Mouse (Mus musculus) embryonic fibroblast, embryonic 13.5 days (primary cell): ENCODE measurements around the gene Clcn2. TPM values are rescaled to one million over a fixed set of nuclear protein-coding genes. Genes with fewer than 3 reads are reported as not detected.

ENCODE experiments used
- H3K27ac ChIP-seq: 2 replicates; pipeline ENCODE4 v1.5.1; 2012; ENCODE audit warnings: low read length, control low read depth, inconsistent platforms; ENCODE audit not compliant: insufficient read depth
- H3K4me1 ChIP-seq: 2 replicates; pipeline ENCODE4 v1.6.1; 2011; ENCODE audit warnings: low read length; ENCODE audit not compliant: control insufficient read depth, insufficient read depth
- H3K4me3 ChIP-seq: 2 replicates; pipeline ENCODE4 v1.5.1; 2011; ENCODE audit warnings: mild to moderate bottlenecking, control low read depth, low read length; ENCODE audit not compliant: insufficient read depth
- CTCF ChIP-seq: IDR thresholded peaks from 2 replicates; pipeline ENCODE4 v1.5.1; 2011; ENCODE audit warnings: mild to moderate bottlenecking, control low read depth, low read length, moderate library complexity, borderline replicate concordance; ENCODE audit not compliant: insufficient read depth
- POLR2A ChIP-seq: IDR thresholded peaks from 2 replicates; pipeline ENCODE4 v1.6.1; 2011; ENCODE audit warnings: low read depth, mild to moderate bottlenecking, control low read depth, low read length, moderate library complexity
- polyA plus RNA-seq: library from polyadenylated mRNA; stranded (reverse); fragments of >200 nt; gene quantifications from 2 replicates; pipeline ENCODE4 v1.2.4, GENCODE M21; 2011; ENCODE audit warnings: low read depth; ENCODE audit not compliant: missing spikeins, insufficient read length

Gene Clcn2
- polyA plus RNA-seq, 1 experiment = 7.0 TPM

DNA sequence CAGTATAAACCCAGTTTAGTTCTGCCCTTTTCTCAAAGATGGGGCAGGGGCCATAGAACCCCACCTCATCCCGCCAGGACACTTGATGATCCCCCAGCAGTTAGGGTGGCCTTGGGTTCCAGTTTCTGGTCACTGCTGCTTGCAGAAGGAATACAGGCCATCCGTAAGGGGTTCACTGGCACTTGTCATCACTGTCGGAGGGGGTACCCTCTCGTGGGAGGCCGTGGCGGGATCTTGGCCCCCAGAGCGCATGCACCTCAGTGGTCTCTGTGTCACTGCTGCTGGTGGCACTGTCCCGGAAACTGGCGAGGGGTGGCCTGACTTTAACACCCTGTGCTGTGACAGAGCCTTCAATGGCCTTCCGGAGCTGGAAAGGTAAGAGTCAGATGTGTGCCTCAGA lies 14.5 kb downstream of the Clcn2 start:
- Histone ChIP-seq H3K4me3 (no peak overlapping the region), H3K4me1 (peaks cover 4% of the 10 kb centered on the region; the same call in 1 of the 2 replicates), H3K27ac (no peak overlapping the region)
- TF ChIP-seq POLR2A = no peak
- no peak for TF ChIP-seq CTCF

DNA sequence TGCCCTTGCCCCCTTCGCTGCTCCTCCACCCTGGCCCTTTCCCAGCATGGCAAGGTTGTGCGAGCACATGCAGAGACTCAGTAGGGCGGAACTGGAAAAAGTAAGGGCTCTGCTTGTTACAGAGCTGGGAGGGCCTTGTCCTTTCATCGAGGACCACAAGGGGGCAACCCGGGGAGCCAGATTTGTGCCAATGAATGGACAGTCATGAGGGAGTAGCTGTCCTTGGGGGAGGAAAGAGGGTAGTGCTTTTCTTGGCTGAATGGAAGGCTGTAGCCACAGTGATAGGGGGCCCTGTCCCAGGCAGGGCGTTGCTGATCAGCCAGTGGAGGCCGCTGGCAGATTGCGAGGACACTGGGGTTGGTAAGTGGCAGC lies 15.0 kb downstream of the Clcn2 start:
- no peak for TF ChIP-seq CTCF
- no peak for TF ChIP-seq POLR2A
- Histone ChIP-seq H3K4me1 (peaks cover 4% of the 10 kb centered on the region; the same call in 1 of the 2 replicates), H3K4me3 (no peak overlapping the region), H3K27ac (no peak overlapping the region)

DNA sequence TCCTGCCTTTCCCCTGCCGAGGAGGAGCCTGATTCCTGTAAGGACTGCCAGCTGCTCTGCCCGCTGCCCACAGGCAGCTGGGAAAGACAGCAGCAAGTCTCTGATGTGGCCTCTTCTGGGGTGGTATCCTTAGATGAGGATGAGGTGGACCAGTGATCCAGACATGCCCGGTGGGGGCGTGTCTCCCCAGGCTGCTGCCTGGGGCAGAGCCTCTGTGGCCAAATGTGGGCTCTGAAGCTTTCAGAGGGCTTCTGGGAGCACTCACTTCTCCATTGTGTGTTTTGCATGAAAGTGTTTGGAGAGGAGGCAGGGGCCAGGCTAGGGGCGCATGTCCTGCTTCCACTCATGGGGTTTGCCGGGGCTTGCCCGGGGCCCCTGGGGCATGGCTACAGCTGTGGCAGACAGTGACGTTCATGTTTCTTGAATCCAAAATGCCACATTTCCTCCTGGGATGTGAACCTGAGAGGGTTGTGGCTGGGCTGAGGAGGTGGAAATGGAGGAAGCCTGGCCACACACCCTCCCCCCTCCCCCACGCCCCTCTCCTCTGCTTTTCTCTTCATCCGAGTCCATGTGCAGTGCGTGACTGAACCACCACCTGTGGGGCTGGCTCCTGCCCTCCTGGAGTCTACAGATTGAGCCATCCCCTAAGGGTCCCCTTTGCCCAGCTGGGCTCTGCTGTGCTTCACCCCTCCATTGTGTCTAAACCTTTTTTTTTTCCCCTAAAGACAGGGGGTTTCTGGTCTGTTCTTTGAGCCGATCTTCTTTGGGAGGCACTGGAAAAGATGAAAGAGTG lies 15.6 kb downstream of the Clcn2 start:
- no peak overlapping the region for H3K4me3 ChIP-seq
- peak overlapping the region; percentile 16 for H3K27ac ChIP-seq

DNA sequence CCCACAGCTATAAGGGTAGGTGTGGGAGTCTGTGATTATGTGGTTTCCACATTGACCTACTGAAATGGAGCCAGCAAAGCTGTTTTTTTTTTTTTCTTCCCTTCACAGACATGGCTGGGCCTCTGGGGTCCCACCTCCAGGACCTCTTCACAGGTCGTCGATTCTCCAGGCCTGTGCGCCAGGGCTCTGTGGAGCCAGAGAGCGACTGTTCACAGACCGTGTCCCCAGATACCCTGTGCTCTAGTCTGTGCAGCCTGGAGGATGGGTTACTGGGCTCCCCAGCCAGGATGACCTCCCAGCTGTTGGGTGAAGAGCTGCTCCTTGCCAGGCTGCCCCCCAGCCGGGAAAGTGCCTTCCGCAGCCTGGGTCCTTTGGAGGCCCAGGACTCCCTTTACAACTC lies 16.2 kb downstream of the Clcn2 start:
- Histone ChIP-seq H3K4me3 (no peak overlapping the region), H3K27ac (peak overlapping the region; percentile 16; the same call in 1 of the 2 replicates), H3K4me1 (peaks cover 4% of the 10 kb centered on the region; the same call in 1 of the 2 replicates)
- no peak for TF ChIP-seq POLR2A

More for the DNA sequence above, 15.6 kb downstream of the Clcn2 start:
- peaks cover 4% of the 10 kb centered on the region; the same call in 1 of the 2 replicates for H3K4me1 ChIP-seq
- TF ChIP-seq POLR2A (no peak), CTCF (no peak)

DNA sequence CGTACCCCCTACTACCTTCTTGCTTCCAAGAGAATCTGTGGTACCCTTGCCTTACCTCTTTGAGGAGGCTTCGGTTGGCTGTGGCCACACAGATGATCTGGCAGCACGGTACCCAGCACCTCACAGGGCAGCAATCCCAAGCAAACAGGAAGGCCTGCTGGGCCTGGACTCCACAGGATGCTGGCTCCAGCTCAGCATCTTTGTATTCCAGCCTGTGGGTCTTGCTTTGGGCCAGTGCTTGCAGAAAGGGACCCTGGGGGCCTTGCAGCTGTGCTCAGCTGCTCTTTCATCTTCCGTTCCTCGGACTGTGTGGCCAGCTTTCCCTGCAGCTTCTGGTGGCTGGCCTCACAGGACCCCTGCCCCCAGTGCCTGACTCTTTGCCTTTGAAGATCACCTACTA lies 17.5 kb downstream of the Clcn2 start:
- no peak for TF ChIP-seq POLR2A
- TF ChIP-seq CTCF = no peak
- Histone ChIP-seq H3K27ac (no peak overlapping the region), H3K4me3 (no peak overlapping the region), H3K4me1 (peaks cover 4% of the 10 kb centered on the region; the same call in 1 of the 2 replicates)

DNA sequence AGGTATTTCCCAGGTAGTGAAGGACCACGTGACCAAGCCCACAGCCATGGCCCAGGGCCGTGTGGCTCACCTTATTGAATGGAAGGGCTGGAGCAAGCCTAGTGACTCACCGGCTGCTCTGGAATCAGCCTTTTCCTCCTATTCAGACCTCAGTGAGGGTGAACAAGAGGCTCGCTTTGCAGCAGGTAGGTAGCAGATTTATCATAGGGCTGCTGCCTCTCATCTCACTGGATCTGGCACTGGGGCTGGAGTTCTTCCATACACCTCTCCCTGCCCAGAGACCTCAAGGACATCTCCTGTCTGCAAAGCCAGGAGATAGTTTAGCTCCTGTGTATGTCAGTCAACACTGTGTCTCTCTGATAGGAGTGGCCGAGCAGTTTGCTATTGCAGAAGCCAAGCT lies 18.3 kb downstream of the Clcn2 start:
- no peak overlapping the region for H3K27ac ChIP-seq
- TF ChIP-seq CTCF = no peak
- TF ChIP-seq POLR2A = no peak

DNA sequence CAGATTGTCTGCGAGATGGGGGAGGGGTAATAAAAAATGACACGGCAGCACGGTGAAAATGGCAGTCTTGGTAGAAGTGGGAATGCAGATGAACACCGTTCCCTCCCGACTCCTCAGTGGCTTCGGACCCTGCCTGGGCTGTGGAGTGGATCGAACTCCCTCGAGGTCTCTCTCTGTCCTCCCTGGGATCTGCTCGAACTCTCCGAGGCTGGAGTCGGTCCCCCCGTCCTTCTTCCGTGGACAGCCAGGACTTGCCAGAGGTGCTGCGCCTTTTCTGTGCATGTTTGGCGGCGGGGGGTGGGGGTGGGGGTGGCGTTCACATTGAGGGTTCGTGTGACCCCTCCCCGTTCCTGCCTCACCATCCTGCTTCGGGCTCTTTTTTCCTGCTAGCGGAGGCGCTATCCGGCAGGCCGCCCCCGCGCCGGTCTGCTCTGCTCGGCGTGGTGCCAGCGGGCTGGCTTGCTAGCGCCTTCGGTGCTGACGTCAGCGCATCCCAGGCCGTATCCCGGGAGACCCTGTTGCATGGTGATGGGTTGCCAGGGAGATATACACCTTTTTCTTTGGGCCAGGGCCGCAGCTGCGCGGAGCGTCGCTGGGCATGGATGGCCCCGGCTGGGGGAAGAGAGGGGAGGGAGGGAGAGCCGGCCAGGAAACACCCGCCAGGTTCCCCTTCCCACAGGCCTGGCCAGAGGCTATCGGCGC lies 21.8 kb downstream of the Clcn2 start:
- Histone ChIP-seq H3K4me1 (no peaks in the 10 kb centered on the region; the same call in 1 of the 2 replicates), H3K27ac (peak overlapping the region; percentile 45), H3K4me3 (peak overlapping the region; percentile 14)
- 0 out of 2 replicates have a peak, but pooled peaks have one; percentile 21 for TF ChIP-seq POLR2A
- TF ChIP-seq CTCF = no peak

More for the DNA sequence above, 18.3 kb downstream of the Clcn2 start:
- Histone ChIP-seq H3K4me1 (peaks cover 4% of the 10 kb centered on the region; the same call in 1 of the 2 replicates), H3K4me3 (no peak overlapping the region)

DNA sequence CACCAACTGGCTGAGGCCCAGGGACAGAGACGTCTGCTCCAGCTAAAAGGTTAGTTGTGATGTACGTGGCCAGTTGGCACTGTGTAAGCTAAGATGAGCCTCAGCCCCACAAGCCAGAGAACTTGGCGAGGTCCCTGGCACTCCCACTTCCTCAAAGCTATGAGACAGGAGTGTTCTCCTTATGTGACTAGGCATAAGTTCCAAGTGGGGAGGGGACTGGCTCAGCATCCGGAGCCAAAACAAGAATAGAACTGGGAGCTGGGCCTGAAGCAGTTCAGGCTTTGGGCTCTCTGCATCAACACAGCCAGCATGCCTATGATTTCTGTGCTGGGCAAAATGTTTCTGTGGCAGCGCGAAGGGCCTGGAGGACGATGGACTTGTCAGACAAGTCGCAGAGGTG lies 22.8 kb downstream of the Clcn2 start:
- no peak overlapping the region for H3K4me3 ChIP-seq
- TF ChIP-seq POLR2A = peak; percentile 45; the same call in 1 of the 2 replicates
- no peak for TF ChIP-seq CTCF
- peak overlapping the region; percentile 45 for H3K27ac ChIP-seq
- H3K4me1 ChIP-seq = no peaks in the 10 kb centered on the region; the same call in 1 of the 2 replicates

DNA sequence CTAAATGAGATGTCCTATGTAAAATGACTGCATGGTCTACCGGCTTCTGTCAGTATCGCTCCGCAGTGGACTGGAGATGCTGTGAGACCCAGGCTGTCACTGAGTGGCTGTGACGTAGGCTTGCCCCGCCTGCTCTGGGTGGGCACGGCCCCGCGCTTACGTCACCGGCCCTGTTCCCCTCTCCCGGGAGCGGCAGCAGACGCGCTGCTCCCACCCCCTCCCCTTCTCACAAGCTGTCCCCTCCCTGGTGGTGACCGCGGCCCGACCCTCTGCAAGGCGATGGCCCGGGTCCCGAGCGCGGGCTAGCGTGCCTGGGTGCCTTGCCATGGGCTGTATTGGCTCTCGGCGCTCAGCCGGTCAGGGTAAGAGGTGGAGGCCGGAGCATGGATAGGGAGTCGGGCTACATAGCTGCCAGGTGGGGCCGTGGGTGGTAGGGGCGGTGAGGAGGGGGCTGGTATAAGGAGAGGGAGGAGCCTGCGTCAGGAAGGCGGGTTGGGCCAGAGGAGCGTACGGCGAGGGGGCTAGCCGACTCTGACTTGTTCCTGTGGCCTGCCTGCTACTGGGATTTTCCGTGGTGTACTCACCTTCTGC lies 24.3 kb downstream of the Clcn2 start, which contains the start of gene Fam131a:
Gene Fam131a, plus strand, starts transcription at position 131 of the 591 bp plus-strand sequence.
- H3K4me1 ChIP-seq = no peaks in the 10 kb centered on the region; the same call in 1 of the 2 replicates
- H3K4me3 ChIP-seq = peak within 1 kb of the TSS; percentile 19
- no peak for TF ChIP-seq CTCF
- peak; percentile 19 for TF ChIP-seq POLR2A
- peak within 1 kb of the TSS; percentile 28; the same call in 1 of the 2 replicates for H3K27ac ChIP-seq
